Mouse (Mus musculus) testis, adult 2 months (tissue): ENCODE data around the gene Mast1. TPM values are rescaled to one million over a fixed set of nuclear protein-coding genes. Genes with fewer than 3 reads are reported as not detected.

Experiments
- H3K27ac ChIP-seq: fragments of 200-500 bp; 2 replicates; pipeline ENCODE4 v1.5.1; 2012; ENCODE audit warnings: low read depth, low read length; ENCODE audit not compliant: control insufficient read depth, insufficient read depth
- H3K27me3 ChIP-seq: fragments of 200-500 bp; 2 replicates; pipeline ENCODE4 v1.6.1; 2012; ENCODE audit warnings: mild to moderate bottlenecking, low read length, moderate library complexity; ENCODE audit not compliant: control insufficient read depth, insufficient read depth
- H3K36me3 ChIP-seq: fragments of 200-500 bp; 2 replicates; pipeline ENCODE4 v1.6.1; 2012; ENCODE audit warnings: mild to moderate bottlenecking, low read length; ENCODE audit not compliant: control insufficient read depth, insufficient read depth
- H3K4me1 ChIP-seq: fragments of 200-500 bp; 2 replicates; pipeline ENCODE4 v1.6.1; 2012; ENCODE audit warnings: low read length; ENCODE audit not compliant: control insufficient read depth, insufficient read depth
- H3K4me3 ChIP-seq: fragments of 200-500 bp; 2 replicates; pipeline ENCODE4 v1.5.1; 2012; ENCODE audit warnings: low read depth, mild to moderate bottlenecking, low read length, moderate library complexity, mixed read lengths; ENCODE audit not compliant: control insufficient read depth
- CTCF ChIP-seq: fragments of 200-500 bp; IDR thresholded peaks from 2 replicates; pipeline ENCODE4 v1.5.1; 2012; ENCODE audit warnings: low read depth, mild to moderate bottlenecking, inconsistent platforms, low read length, moderate library complexity; ENCODE audit not compliant: control insufficient read depth, insufficient read depth, insufficient replicate concordance
- POLR2A ChIP-seq: fragments of 200-500 bp; IDR thresholded peaks from 2 replicates; pipeline ENCODE4 v1.6.1; 2012; ENCODE audit warnings: low read depth, mild to moderate bottlenecking, inconsistent platforms, low read length, moderate library complexity; ENCODE audit not compliant: control insufficient read depth
- polyA plus RNA-seq: library from polyadenylated mRNA; depleted of rRNA; stranded (reverse); fragments of >200 nt; gene quantifications from 2 replicates; pipeline ENCODE4 v1.2.3, GENCODE M21; 2012

The Mast1 gene
- polyA plus RNA-seq, 1 experiment, result 1.6 TPM

- Histone ChIP-seq H3K4me3 (no peak overlapping the region), H3K4me1 (no peaks in the 10 kb centered on the region; the same call in 1 of the 2 replicates), H3K36me3 (peaks cover 2% of the 10 kb centered on the region; the same call in 1 of the 2 replicates), H3K27me3 (no peaks in the 10 kb centered on the region), H3K27ac (no peak overlapping the region)
- TF ChIP-seq POLR2A (no peak), CTCF (no peak)
Measured at GRCm38 (mm10) chr8:84959811-84960210, 22.7 kb upstream of the Mast1 start.

DNA sequence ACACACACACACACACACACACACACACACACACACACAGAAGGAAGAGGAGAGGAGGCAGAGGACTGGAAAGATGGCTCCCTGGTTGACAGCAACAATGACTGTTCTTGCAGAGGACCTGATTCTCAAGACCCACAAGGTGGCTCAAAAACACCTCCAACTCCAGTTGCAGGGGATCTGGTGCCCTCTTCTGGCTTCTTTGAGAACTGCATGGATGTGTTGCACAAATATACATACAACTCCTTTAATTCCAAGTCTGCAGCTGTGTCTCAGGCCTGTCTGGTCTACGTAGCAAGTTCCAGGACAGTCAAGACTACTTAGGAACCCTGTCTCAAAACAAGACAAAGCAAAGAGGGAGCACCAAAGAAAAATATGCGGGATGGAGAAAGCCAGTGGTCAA, 19.6 kb upstream of the Mast1 start:
- Histone ChIP-seq H3K27me3 (no peaks in the 10 kb centered on the region), H3K4me3 (no peak overlapping the region), H3K4me1 (peaks cover 6% of the 10 kb centered on the region), H3K36me3 (no peaks in the 10 kb centered on the region; the same call in 1 of the 2 replicates), H3K27ac (no peak overlapping the region)
- TF ChIP-seq CTCF (peak; percentile 19; the same call in 1 of the 2 replicates), POLR2A (no peak)

DNA sequence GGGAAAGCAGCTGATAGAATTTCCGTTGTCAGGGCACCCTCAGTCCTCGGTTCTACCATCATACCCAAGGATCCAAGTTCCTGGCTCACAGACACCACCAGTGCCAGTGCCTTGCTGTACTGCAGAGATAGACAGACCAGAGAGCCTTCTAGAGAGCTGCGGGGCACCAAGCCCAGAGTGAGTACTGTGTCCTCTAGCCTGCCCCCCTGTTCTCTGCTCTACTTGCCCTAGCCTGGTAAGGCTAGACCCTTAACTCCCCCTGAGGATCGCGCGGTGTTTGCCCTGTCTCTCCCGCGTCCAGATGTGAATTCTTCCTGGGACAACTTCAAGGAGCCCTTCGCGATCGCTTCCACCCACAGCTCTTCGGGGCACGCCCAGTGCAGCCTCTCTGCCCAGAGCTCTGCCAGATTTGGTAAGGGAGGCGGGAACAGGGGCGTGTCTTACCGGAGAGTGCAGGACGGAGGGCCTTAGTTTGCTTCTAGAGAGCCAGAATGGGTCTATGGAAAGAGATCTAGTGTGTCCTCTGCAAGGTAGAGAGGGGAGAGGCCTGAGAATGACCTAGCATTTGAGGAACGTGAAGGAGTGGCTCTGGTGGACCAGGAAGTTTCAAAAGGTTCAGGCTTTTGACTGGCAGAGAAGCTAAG, 15.6 kb upstream of the Mast1 start:
- Histone ChIP-seq H3K27me3 (no peaks in the 10 kb centered on the region), H3K4me1 (peaks cover 6% of the 10 kb centered on the region)

GRCm38 (mm10) chr8:84949753-84950152, 12.6 kb upstream of the Mast1 start:
- H3K4me1 ChIP-seq, result peaks cover 17% of the 10 kb centered on the region
- no peaks in the 10 kb centered on the region; the same call in 1 of the 2 replicates for H3K27me3 ChIP-seq
- no peaks in the 10 kb centered on the region for H3K36me3 ChIP-seq
- H3K4me3 ChIP-seq, result no peak overlapping the region
- no peak for TF ChIP-seq POLR2A
- TF ChIP-seq CTCF, result no peak
- H3K27ac ChIP-seq, result no peak overlapping the region

More for the DNA sequence above, 15.6 kb upstream of the Mast1 start:
- H3K27ac ChIP-seq, result no peak overlapping the region
- no peak overlapping the region for H3K4me3 ChIP-seq
- no peaks in the 10 kb centered on the region for H3K36me3 ChIP-seq
- TF ChIP-seq POLR2A (no peak), CTCF (no peak)

GRCm38 (mm10) chr8:84947241-84947545, 10.0 kb upstream of the Mast1 start:
- 0 out of 2 replicates have a peak, but pooled peaks have one; percentile 9 for TF ChIP-seq POLR2A
- no peak for TF ChIP-seq CTCF
- Histone ChIP-seq H3K36me3 (no peaks in the 10 kb centered on the region), H3K4me1 (peaks cover 24% of the 10 kb centered on the region), H3K27me3 (peaks cover 2% of the 10 kb centered on the region; the same call in 1 of the 2 replicates), H3K4me3 (no peak overlapping the region), H3K27ac (no peak overlapping the region)

DNA sequence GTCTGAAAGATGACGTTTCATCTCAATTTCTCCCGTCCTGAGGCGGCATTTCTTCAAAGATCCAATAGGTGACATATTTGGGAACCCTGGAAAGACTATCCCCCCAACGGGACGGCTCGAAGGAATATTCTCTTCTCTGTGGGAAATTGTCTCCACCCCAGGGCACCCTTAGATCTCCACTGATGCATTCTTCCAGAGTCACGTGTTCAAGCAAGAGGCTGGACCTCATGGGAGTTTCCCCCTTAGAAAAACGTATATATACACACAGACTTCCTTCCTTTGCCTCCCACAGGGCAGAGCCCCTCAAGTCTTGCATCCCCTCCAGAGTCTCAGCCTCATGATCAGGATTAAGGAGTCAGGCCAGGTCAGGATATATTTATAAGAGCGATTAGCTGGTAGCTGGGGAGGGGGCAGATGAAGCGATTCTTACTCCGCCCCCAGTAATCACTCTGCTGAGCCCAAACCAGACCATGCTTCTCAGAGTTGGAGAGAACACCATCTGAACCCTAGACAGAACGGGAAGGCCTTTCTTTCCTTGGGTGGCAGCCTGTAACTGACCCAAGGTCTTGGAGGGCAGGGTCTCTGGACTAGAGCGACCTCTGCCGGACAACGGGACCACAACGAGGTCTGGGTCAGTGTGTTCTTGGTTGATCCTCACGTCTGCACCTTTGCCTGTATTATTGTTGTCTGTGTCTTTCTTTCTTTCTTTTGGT, 9.5 kb upstream of the Mast1 start, which contains the start of gene Rtbdn:
Gene Rtbdn (plus strand): TSS at position 464 of the 713 bp plus-strand sequence.
- no peak for TF ChIP-seq POLR2A
- TF ChIP-seq CTCF, result peak; percentile 50; the same call in 1 of the 2 replicates
- H3K4me3 ChIP-seq, result peak within 1 kb of the TSS; percentile 15
- no peaks in the 10 kb centered on the region for H3K36me3 ChIP-seq
- no peak within 1 kb of the TSS for H3K27ac ChIP-seq
- peaks cover 24% of the 10 kb centered on the region for H3K4me1 ChIP-seq
- peaks cover 2% of the 10 kb centered on the region; the same call in 1 of the 2 replicates for H3K27me3 ChIP-seq

- no peaks in the 10 kb centered on the region for H3K36me3 ChIP-seq
- H3K27me3 ChIP-seq, result peaks cover 2% of the 10 kb centered on the region; the same call in 1 of the 2 replicates
- TF ChIP-seq POLR2A, result no peak
- TF ChIP-seq CTCF, result peak; percentile 26; the same call in 1 of the 2 replicates
- H3K4me3 ChIP-seq, result peak overlapping the region; percentile 15
- H3K4me1 ChIP-seq, result peaks cover 24% of the 10 kb centered on the region
- H3K27ac ChIP-seq, result no peak overlapping the region
Measured at GRCm38 (mm10) chr8:84945633-84946527, 8.7 kb upstream of the Mast1 start.
